In genomic region chr2:181286629-181287337, GRCm38 (mm10) we compare ENCODE assay signal across 8 mouse cellular contexts. TPM values are rescaled to one million over a fixed set of nuclear protein-coding genes. Genes with fewer than 3 reads are reported as not detected.
DNase-seq lines count a peak whose midpoint lies in the region; ATAC-seq and TF ChIP-seq lines count a peak whose summit lies in the region.

No protein-coding gene starts in this region.

- DNase-seq in lung, postnatal 0 days (ENCODE audit: low spot score): peak; percentile 16
- DNase-seq in lung, postnatal 14 days: no peak
- no peak for DNase-seq in limb, embryonic 10.5 days (ENCODE audit: low spot score)
- peak; percentile 1 for DNase-seq in retina, postnatal 1 day
- DNase-seq in ovary, postnatal 36 days (ENCODE audit: low spot score): no peak
- DNase-seq in ovary, postnatal 14 days (ENCODE audit: low spot score): no peak
- no peak for DNase-seq in thymus, postnatal 14 days

- no peaks in the 10 kb centered on the region for H3K9me3 ChIP-seq in lung, postnatal 0 days (ENCODE audit: low read length)
- no peaks in the 10 kb centered on the region for H3K9me3 ChIP-seq in embryonic facial prominence, embryonic 13.5 days
- no peaks in the 10 kb centered on the region for H3K9me3 ChIP-seq in limb, embryonic 10.5 days (replicated peaks)

- H3K27me3 ChIP-seq in lung, postnatal 0 days (replicated peaks; ENCODE audit: insufficient read depth, low read length): no peaks in the 10 kb centered on the region
- H3K27me3 ChIP-seq in embryonic facial prominence, embryonic 13.5 days: no peaks in the 10 kb centered on the region
- no peaks in the 10 kb centered on the region for H3K27me3 ChIP-seq in limb, embryonic 10.5 days (ENCODE audit: low read depth, poor library complexity, severe bottlenecking)

- ATAC-seq in lung, postnatal 0 days: no peak
- no peak for ATAC-seq in embryonic facial prominence, embryonic 13.5 days (ENCODE audit: insufficient number of reproducible peaks, insufficient read depth, low FRiP score, low TSS enrichment, low read depth)

- peak overlapping the region; percentile 70 for H3K4me2 ChIP-seq in lung, postnatal 0 days (replicated peaks; ENCODE audit: low read depth, low read length)
- peak overlapping the region; percentile 65 for H3K4me2 ChIP-seq in embryonic facial prominence, embryonic 13.5 days

- H3K9ac ChIP-seq in lung, postnatal 0 days (replicated peaks; ENCODE audit: low read depth): peak overlapping the region; percentile 75
- H3K9ac ChIP-seq in embryonic facial prominence, embryonic 13.5 days: peak overlapping the region; percentile 92

- H3K27ac ChIP-seq in lung, postnatal 0 days (ENCODE audit: low read length): peak overlapping the region; percentile 94
- peak overlapping the region; percentile 96 for H3K27ac ChIP-seq in embryonic facial prominence, embryonic 13.5 days
- H3K27ac ChIP-seq in limb, embryonic 10.5 days: peak overlapping the region; percentile 98

- WGBS in lung, postnatal 0 days: 44% methylated on average over 6 of the region's 6 CpGs
- 50% methylated on average over 6 of the region's 6 CpGs for WGBS in embryonic facial prominence, embryonic 13.5 days
- WGBS in limb, embryonic 10.5 days: 64% methylated on average over 6 of the region's 6 CpGs

- TF ChIP-seq CTCF in lung, postnatal 0 days (IDR thresholded peaks at IDR 0.05): no peak

- TF ChIP-seq EP300 in lung, postnatal 0 days (IDR thresholded peaks at IDR 0.05): no peak

- H3K4me1 ChIP-seq in lung, postnatal 0 days (ENCODE audit: insufficient read depth, low read depth, low read length): peaks cover 11% of the 10 kb centered on the region; the same call in 1 of the 2 replicates
- H3K4me1 ChIP-seq in embryonic facial prominence, embryonic 13.5 days: peaks cover 14% of the 10 kb centered on the region
- H3K4me1 ChIP-seq in limb, embryonic 10.5 days: peaks cover 13% of the 10 kb centered on the region

- no peaks in the 10 kb centered on the region for H3K36me3 ChIP-seq in lung, postnatal 0 days (ENCODE audit: insufficient read depth, low read length)
- peaks cover 23% of the 10 kb centered on the region for H3K36me3 ChIP-seq in embryonic facial prominence, embryonic 13.5 days
- H3K36me3 ChIP-seq in limb, embryonic 10.5 days: peaks cover 44% of the 10 kb centered on the region

- H3K4me3 ChIP-seq in lung, postnatal 0 days (ENCODE audit: low read depth, low read length): peak overlapping the region; percentile 75
- H3K4me3 ChIP-seq in embryonic facial prominence, embryonic 13.5 days: peak overlapping the region; percentile 64
- peak overlapping the region; percentile 72 for H3K4me3 ChIP-seq in limb, embryonic 10.5 days

RNA-seq across cellular contexts. Expression of gene Gmeb2, which starts 1.1 kb away (rescaled TPM):
- polyA plus RNA-seq in lung, postnatal 0 days (2015; fragmentation: Nextera tagmentation; extraction: Ambion mirVana): 7.6 and 7.8 TPM in 2 replicates
- 15.9 and 16.9 TPM in 2 replicates for polyA plus RNA-seq in embryonic facial prominence, embryonic 13.5 days (2015; fragmentation: Nextera tagmentation; extraction: Ambion mirVana)
- polyA plus RNA-seq in limb, embryonic 10.5 days (2016; fragmentation: Nextera tagmentation; extraction: Ambion mirVana): 20.3 and 23.0 TPM in 2 replicates

RNA-seq across cellular contexts. Expression of gene Stmn3, which starts 27.5 kb away (rescaled TPM):
- polyA plus RNA-seq in lung, postnatal 0 days (2015; fragmentation: Nextera tagmentation; extraction: Ambion mirVana): 0.51 and 0.95 TPM in 2 replicates
- 14.9 and 17.1 TPM in 2 replicates for polyA plus RNA-seq in embryonic facial prominence, embryonic 13.5 days (2015; fragmentation: Nextera tagmentation; extraction: Ambion mirVana)
- 0.21 and 0.41 TPM in 2 replicates for polyA plus RNA-seq in limb, embryonic 10.5 days (2016; fragmentation: Nextera tagmentation; extraction: Ambion mirVana)

RNA-seq across cellular contexts. Expression of gene Rtel1, which starts 32.8 kb away (rescaled TPM):
- polyA plus RNA-seq in lung, postnatal 0 days (2015; fragmentation: Nextera tagmentation; extraction: Ambion mirVana): 8.0 and 10.4 TPM in 2 replicates
- polyA plus RNA-seq in embryonic facial prominence, embryonic 13.5 days (2015; fragmentation: Nextera tagmentation; extraction: Ambion mirVana): 42.7 and 48.9 TPM in 2 replicates
- polyA plus RNA-seq in limb, embryonic 10.5 days (2016; fragmentation: Nextera tagmentation; extraction: Ambion mirVana): 79.8 and 80.8 TPM in 2 replicates

RNA-seq across cellular contexts. Expression of gene Helz2, which starts 45.0 kb away (rescaled TPM):
- 3.1 and 3.5 TPM in 2 replicates for polyA plus RNA-seq in lung, postnatal 0 days (2015; fragmentation: Nextera tagmentation; extraction: Ambion mirVana)
- polyA plus RNA-seq in embryonic facial prominence, embryonic 13.5 days (2015; fragmentation: Nextera tagmentation; extraction: Ambion mirVana): 0.51 and 0.78 TPM in 2 replicates
- 0.87 and 1.2 TPM in 2 replicates for polyA plus RNA-seq in limb, embryonic 10.5 days (2016; fragmentation: Nextera tagmentation; extraction: Ambion mirVana)

Comparison
In these comparisons a context has a peak if more than half of its experiments do, and no peak if none do; other contexts are left out.
1. DNase-seq: peak in lung, postnatal 0 days (single experiment) and retina, postnatal 1 day (single experiment); none in lung, postnatal 14 days (single experiment), limb, embryonic 10.5 days (single experiment), ovary, postnatal 36 days (single experiment), ovary, postnatal 14 days (single experiment) and thymus, postnatal 14 days (single experiment).
2. Peak in every context shown above with its lines, with median percentiles within 50 percentile points of each other: H3K27ac ChIP-seq and H3K4me3 ChIP-seq.